Mouse (Mus musculus) olfactory bulb, adult 2 months (tissue): ENCODE data around the gene Pou2f2.

ENCODE experiments used
- CTCF ChIP-seq: fragments of 200-500 bp; IDR thresholded peaks from 2 replicates; pipeline ENCODE4 v1.5.1; 2012; ENCODE audit warnings: low read depth, mild to moderate bottlenecking, low read length, moderate library complexity; ENCODE audit not compliant: insufficient read depth
- POLR2A ChIP-seq: fragments of 200-500 bp; IDR thresholded peaks from 2 replicates; pipeline ENCODE4 v1.6.1; 2012; ENCODE audit warnings: mild to moderate bottlenecking, low read depth, low read length, moderate library complexity; ENCODE audit not compliant: insufficient read depth

- no peak for TF ChIP-seq POLR2A
- TF ChIP-seq CTCF, result no peak
Observed at GRCm38 (mm10) chr7:25217653-25218395, 38.3 kb upstream of the Pou2f2 start.
